Mouse (Mus musculus) kidney, adult 18-20 months (tissue): ENCODE results near the gene Eps8l3.
A peak's percentile ranks its signal among the peaks of the same experiment; 100 is the strongest.

Experiments
- DNase-seq: peaks from one replicate; pipeline ENCODE4 v3.0.0; 2021

Eps8l3 gene

GRCm38 (mm10) chr3:107898691-107899090 lies 21.7 kb downstream of the Eps8l3 start:
- peak; percentile 68 for DNase-seq

- DNase-seq, result peak; percentile 32
These were observed 24.1 kb downstream of the Eps8l3 start for GRCm38 (mm10) chr3:107900955-107901673.

- DNase-seq, result no peak
These were observed 28.9 kb downstream of the Eps8l3 start for GRCm38 (mm10) chr3:107905942-107906341.

GRCm38 (mm10) chr3:107916674-107917073 lies 39.6 kb downstream of the Eps8l3 start:
- DNase-seq, result no peak

- no peak for DNase-seq
These were observed 40.1 kb downstream of the Eps8l3 start for GRCm38 (mm10) chr3:107917097-107917496.

GRCm38 (mm10) chr3:107917783-107918408 lies 40.9 kb downstream of the Eps8l3 start:
- peak; percentile 69 for DNase-seq

- no peak for DNase-seq
These were observed 43.3 kb downstream of the Eps8l3 start for GRCm38 (mm10) chr3:107920348-107920747.

- no peak for DNase-seq
These were observed 48.3 kb downstream of the Eps8l3 start for GRCm38 (mm10) chr3:107925335-107925734.

- DNase-seq, result no peak
These were observed 50.8 kb downstream of the Eps8l3 start for GRCm38 (mm10) chr3:107927841-107928240.

- DNase-seq, result no peak
These were observed 51.7 kb downstream of the Eps8l3 start for GRCm38 (mm10) chr3:107928691-107929090.

GRCm38 (mm10) chr3:107929243-107929642 lies 52.2 kb downstream of the Eps8l3 start:
- no peak for DNase-seq

- DNase-seq, result no peak
These were observed 52.7 kb downstream of the Eps8l3 start for GRCm38 (mm10) chr3:107929731-107930130.

GRCm38 (mm10) chr3:107931134-107931533 lies 54.1 kb downstream of the Eps8l3 start:
- DNase-seq, result no peak

- peak; percentile 98 for DNase-seq
These were observed 54.6 kb downstream of the Eps8l3 start, which contains the start of gene Gstm7 for GRCm38 (mm10) chr3:107931670-107932069. TSS of gene Gstm7 (minus strand) at chr3:107931817.

- peak; percentile 51 for DNase-seq
These were observed 55.1 kb downstream of the Eps8l3 start for GRCm38 (mm10) chr3:107932128-107932527.

GRCm38 (mm10) chr3:107935268-107935667 lies 58.2 kb downstream of the Eps8l3 start:
- no peak for DNase-seq

GRCm38 (mm10) chr3:107935888-107936287 lies 58.9 kb downstream of the Eps8l3 start:
- DNase-seq, result no peak

- DNase-seq, result peak; percentile 83
These were observed 62.4 kb downstream of the Eps8l3 start for GRCm38 (mm10) chr3:107939403-107939802.

- DNase-seq, result no peak
These were observed 62.8 kb downstream of the Eps8l3 start for GRCm38 (mm10) chr3:107939830-107940229.

GRCm38 (mm10) chr3:107940524-107940923 lies 63.5 kb downstream of the Eps8l3 start:
- DNase-seq, result no peak

- no peak for DNase-seq
These were observed 64.2 kb downstream of the Eps8l3 start for GRCm38 (mm10) chr3:107941261-107941660.
